Mouse (Mus musculus) C2C12 (cell line): ENCODE measurements at regions not wholly inside any gene's neighbourhood (a gene's known extent, or its start where the extent isn't known, plus 50 kb on each side); places are given as distances from the start of the nearest gene placed in this dataset.

Experiments used
- CTCF ChIP-seq: IDR thresholded peaks from one replicate; pipeline ENCODE4 v1.5.1; 2011; ENCODE audit not compliant: control insufficient read depth, insufficient read depth, insufficient read length
- FOSL1 ChIP-seq: IDR thresholded peaks from one replicate; pipeline ENCODE4 v1.8.0; 2011; ENCODE audit warnings: mild to moderate bottlenecking, low read length; ENCODE audit not compliant: poor library complexity, insufficient read depth, severe bottlenecking
- MAX ChIP-seq: IDR thresholded peaks from one replicate; pipeline ENCODE4 v1.6.1; 2011; ENCODE audit warnings: mild to moderate bottlenecking, control low read depth
- MYOG ChIP-seq: IDR thresholded peaks from one replicate; pipeline ENCODE4 v1.6.1; 2011; ENCODE audit not compliant: control insufficient read depth, insufficient read length; ENCODE audit errors: extremely low read depth
- USF1 ChIP-seq: IDR thresholded peaks from one replicate; pipeline ENCODE4 v1.6.1; 2011; ENCODE audit warnings: low read depth, mild to moderate bottlenecking, control low read depth, moderate library complexity

DNA sequence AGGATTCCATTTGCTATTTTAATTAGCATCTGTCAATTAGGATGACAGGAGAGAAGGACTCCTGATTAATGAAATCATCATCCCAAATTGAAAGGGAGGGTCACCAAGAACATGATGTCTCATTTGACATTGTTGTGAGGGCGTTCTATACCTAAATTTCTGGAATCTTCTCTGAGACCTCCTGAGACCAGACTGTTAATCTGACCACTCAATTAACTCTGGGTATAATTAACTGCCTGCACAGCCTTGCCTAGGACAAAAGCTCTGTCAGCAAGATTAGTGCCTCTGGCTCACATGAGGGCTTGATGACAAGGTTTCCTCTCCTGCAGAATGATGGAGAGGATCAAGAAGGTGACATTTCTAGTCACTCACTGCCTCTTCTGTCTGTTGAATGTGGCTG, 113.1 kb downstream of the Icos start:
- TF ChIP-seq USF1 = no peak
- TF ChIP-seq CTCF = no peak
- TF ChIP-seq MAX = no peak
- no peak for TF ChIP-seq FOSL1
- no peak for TF ChIP-seq MYOG
